Mouse (Mus musculus): ENCODE data around the gene Dtwd1.

DNA sequence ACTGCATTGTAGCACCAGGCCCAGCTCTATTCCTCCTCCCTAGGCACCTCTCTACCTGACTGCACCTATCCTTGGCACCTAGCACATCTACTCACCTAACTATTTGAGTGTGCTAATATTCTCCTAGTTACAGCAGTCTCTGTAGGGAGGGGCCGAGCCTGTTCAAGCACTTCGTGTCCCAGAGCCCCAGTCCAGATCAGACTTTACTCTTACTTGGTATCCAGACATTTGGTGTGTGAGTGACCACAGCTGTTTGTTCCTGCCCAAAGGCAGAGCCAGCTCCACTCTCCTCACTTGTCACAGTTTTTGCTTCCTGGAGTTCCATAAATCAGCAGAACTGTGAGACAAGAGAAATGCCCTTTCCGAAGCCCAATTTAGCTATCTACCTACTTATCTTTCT, 47.0 kb downstream of the Dtwd1 start:
- TF ChIP-seq GATA1 (IDR thresholded peaks at IDR 0.05; ENCODE audit: borderline replicate concordance, low read length) (no peak), FLI1 (IDR thresholded peaks at IDR 0.05; ENCODE audit: low read length) (no peak)

All from megakaryocyte, embryonic 14.5 days (primary cell).